Mouse (Mus musculus) heart, adult 2 months (tissue): ENCODE measurements at regions not wholly inside any gene's neighbourhood (a gene's known extent, or its start where the extent isn't known, plus 50 kb on each side); places are given as distances from the start of the nearest gene placed in this dataset.

Experiments
- CTCF ChIP-seq: fragments of 200-600 bp; IDR thresholded peaks from 2 replicates; pipeline ENCODE4 v1.8.1; 2022; ENCODE audit warnings: antibody characterized with exemption, mild to moderate bottlenecking, moderate library complexity
- EP300 ChIP-seq: fragments of 200-500 bp; IDR thresholded peaks from 2 replicates; pipeline ENCODE4 v1.6.1; 2011; ENCODE audit warnings: low read depth, low read length, control low read depth; ENCODE audit not compliant: insufficient read depth
- POLR2A ChIP-seq: fragments of 200-500 bp; IDR thresholded peaks from 2 replicates; pipeline ENCODE4 v1.6.1; 2011; ENCODE audit warnings: mild to moderate bottlenecking, low read depth, low read length, control low read depth; ENCODE audit not compliant: insufficient read depth

DNA sequence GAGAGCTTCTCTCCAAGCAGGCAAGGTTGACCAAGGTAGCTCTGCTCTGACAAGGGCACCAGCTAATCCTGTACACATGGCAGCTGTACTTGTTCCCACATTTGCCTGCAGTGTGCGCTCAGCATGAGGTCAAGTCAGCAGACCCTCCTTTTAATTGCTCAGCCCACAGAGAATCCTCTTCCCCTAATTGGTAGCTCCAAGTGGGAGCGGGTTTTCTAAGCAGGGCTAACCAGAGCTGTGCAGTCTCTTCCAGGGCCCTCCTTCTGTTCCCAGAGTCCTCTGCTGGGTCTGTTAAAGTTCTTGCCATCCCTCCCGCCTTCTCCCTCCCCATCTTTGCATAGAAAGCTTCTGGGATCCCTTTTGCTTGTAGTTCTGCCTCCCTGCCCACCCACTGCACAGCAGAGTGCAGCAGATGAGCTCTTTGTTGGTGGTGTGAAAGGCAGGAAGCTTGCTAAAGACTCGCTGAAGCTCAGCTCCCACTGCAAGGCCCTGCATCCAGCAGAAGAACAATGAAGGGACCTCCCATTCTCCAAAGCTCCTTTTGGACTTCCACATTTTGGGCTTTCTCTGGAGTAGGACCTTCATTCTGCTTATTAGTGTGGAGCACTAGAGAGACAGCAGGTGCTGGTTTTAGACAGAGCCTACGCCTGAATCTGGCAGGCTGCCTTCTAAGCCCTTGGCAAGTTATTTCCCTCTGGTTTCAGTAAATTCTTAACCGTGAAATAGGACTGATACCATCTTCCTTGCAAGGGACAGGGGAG lies 235.3 kb upstream of the Serp2 start:
- TF ChIP-seq POLR2A (no peak), EP300 (no peak), CTCF (no peak)
